ENCODE assay signal across 8 mouse cellular contexts in the genomic region with DNA sequence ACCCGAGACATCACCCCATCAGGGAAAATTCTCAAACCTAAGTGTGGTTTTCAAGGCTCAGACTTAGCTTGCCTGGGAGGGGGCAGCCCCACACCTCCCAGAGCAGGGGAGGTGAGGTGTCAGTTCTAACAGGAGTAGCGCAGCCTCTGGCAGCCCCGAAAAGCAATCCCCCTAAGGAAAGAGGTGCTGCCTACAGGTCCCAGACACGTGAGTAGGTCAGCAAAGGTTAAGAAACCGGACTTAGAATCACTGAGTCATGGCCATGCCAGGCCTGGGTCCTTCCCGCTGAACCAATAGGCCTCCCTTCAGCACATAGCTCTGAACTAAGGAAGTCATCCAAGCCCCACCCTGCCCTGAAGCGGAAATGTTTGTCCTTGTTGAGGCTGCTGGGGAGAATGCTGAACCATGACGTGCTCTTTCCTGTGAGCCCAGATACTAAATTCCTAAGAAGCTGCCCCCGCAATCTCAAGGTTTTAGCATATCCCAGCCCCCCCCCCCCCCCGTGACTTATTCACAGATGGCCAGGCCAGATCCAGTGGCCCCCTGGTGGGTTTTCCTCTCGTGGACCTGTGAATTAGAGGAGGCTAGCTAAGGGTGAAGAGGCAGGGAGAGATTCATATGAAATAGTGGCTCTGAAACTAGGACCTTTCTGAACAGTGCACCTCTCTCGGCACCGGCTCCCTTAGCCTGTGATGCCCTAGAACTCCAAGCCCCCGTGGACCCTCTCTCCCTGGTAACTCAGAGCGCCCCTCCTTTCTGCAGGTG. TPM values are rescaled to one million over a fixed set of nuclear protein-coding genes. Genes with fewer than 3 reads are reported as not detected.
DNase-seq lines count a peak whose midpoint lies in the region; ATAC-seq lines count a peak whose summit lies in the region.

No protein-coding gene starts in this region.

- peak overlapping the region; percentile 21; the same call in 1 of the 2 replicates for H3K4me2 ChIP-seq in embryonic facial prominence, embryonic 15.5 days (replicated peaks)
- H3K4me2 ChIP-seq in heart, embryonic 16.5 days (ENCODE audit: low read depth, low read length), result peak overlapping the region; percentile 40; the same call in 1 of the 2 replicates
- no peak overlapping the region for H3K4me2 ChIP-seq in stomach, embryonic 14.5 days (replicated peaks; ENCODE audit: low read depth, low read length)

- 36% methylated on average over 15 of the region's 15 CpGs for WGBS in embryonic facial prominence, embryonic 15.5 days
- WGBS in heart, embryonic 16.5 days, result 41% methylated on average over 15 of the region's 15 CpGs
- 27% methylated on average over 15 of the region's 15 CpGs for WGBS in macrophage (ENCODE audit: missing documents)
- 40% methylated on average over 15 of the region's 15 CpGs for WGBS in stomach, embryonic 14.5 days

- no peaks in the 10 kb centered on the region for H3K27me3 ChIP-seq in embryonic facial prominence, embryonic 15.5 days
- no peaks in the 10 kb centered on the region; the same call in 1 of the 2 replicates for H3K27me3 ChIP-seq in heart, embryonic 16.5 days (ENCODE audit: control insufficient read depth, insufficient read depth, low read length)
- H3K27me3 ChIP-seq in stomach, embryonic 14.5 days (ENCODE audit: control insufficient read depth, insufficient read depth, low read length), result no peaks in the 10 kb centered on the region

- H3K4me3 ChIP-seq in embryonic facial prominence, embryonic 15.5 days (replicated peaks), result no peak overlapping the region
- no peak overlapping the region for H3K4me3 ChIP-seq in heart, embryonic 16.5 days (ENCODE audit: low read length)
- no peak overlapping the region for H3K4me3 ChIP-seq in macrophage (ENCODE audit: inconsistent target)
- no peak overlapping the region for H3K4me3 ChIP-seq in stomach, embryonic 14.5 days (ENCODE audit: low read depth, low read length)

- peaks cover 36% of the 10 kb centered on the region for H3K4me1 ChIP-seq in embryonic facial prominence, embryonic 15.5 days
- H3K4me1 ChIP-seq in heart, embryonic 16.5 days (ENCODE audit: control insufficient read depth, insufficient read depth, low read length), result peaks cover 21% of the 10 kb centered on the region
- H3K4me1 ChIP-seq in stomach, embryonic 14.5 days (ENCODE audit: control insufficient read depth, insufficient read depth, low read length), result peaks cover 16% of the 10 kb centered on the region

- H3K27ac ChIP-seq in embryonic facial prominence, embryonic 15.5 days (replicated peaks), result peak overlapping the region; percentile 87
- H3K27ac ChIP-seq in heart, embryonic 16.5 days (ENCODE audit: low read length), result peak overlapping the region; percentile 94
- H3K27ac ChIP-seq in macrophage, result peak overlapping the region; percentile 98
- peak overlapping the region; percentile 88 for H3K27ac ChIP-seq in stomach, embryonic 14.5 days (ENCODE audit: low read length)

- ATAC-seq in embryonic facial prominence, embryonic 15.5 days (ENCODE audit: insufficient number of reproducible peaks, low FRiP score, low TSS enrichment, low read depth), result peak; percentile 66
- ATAC-seq in heart, embryonic 16.5 days (replicated peaks; ENCODE audit: extremely low read depth, insufficient read depth, low FRiP score), result peak; percentile 77
- ATAC-seq in stomach, embryonic 14.5 days (ENCODE audit: insufficient number of reproducible peaks, insufficient read depth, low FRiP score, low read depth), result peak; percentile 69; the same call in 1 of the 2 replicates

- DNase-seq in adrenal gland, adult (ENCODE audit: inconsistent age in 2 of 2, low spot score in 1 of 2), result peak; percentile 85 to 92
- no peak for DNase-seq in adrenal gland, postnatal 4 days (ENCODE audit: low spot score in 2 of 2)
- peak; percentile 77 for DNase-seq in MEL-GATA-1-ER (ENCODE audit: extremely low read depth, low read depth)
- peak; percentile 88 for DNase-seq in kidney, postnatal 14 days

- H3K9me3 ChIP-seq in embryonic facial prominence, embryonic 15.5 days (replicated peaks), result no peaks in the 10 kb centered on the region
- H3K9me3 ChIP-seq in heart, embryonic 16.5 days (replicated peaks; ENCODE audit: control insufficient read depth, low read length), result no peaks in the 10 kb centered on the region
- no peaks in the 10 kb centered on the region for H3K9me3 ChIP-seq in stomach, embryonic 14.5 days (ENCODE audit: control insufficient read depth, low read depth, low read length)

- H3K79me2 ChIP-seq in macrophage (ENCODE audit: inconsistent target), result no peaks in the 10 kb centered on the region

- no peak overlapping the region for H3K9ac ChIP-seq in embryonic facial prominence, embryonic 15.5 days
- H3K9ac ChIP-seq in heart, embryonic 16.5 days (ENCODE audit: low read length), result peak overlapping the region; percentile 62
- H3K9ac ChIP-seq in stomach, embryonic 14.5 days (replicated peaks; ENCODE audit: low read depth, low read length), result peak overlapping the region; percentile 6; the same call in 1 of the 2 replicates

- H3K36me3 ChIP-seq in embryonic facial prominence, embryonic 15.5 days, result peaks cover 20% of the 10 kb centered on the region; the same call in 1 of the 2 replicates
- H3K36me3 ChIP-seq in heart, embryonic 16.5 days (ENCODE audit: control insufficient read depth, insufficient read depth), result peaks cover 4% of the 10 kb centered on the region; the same call in 1 of the 2 replicates
- H3K36me3 ChIP-seq in macrophage (ENCODE audit: inconsistent target), result peaks cover 6% of the 10 kb centered on the region; the same call in 1 of the 2 replicates
- peaks cover 7% of the 10 kb centered on the region; the same call in 1 of the 2 replicates for H3K36me3 ChIP-seq in stomach, embryonic 14.5 days (ENCODE audit: control insufficient read depth, insufficient read depth, low read length)

RNA-seq across cellular contexts. Expression of a gene that starts 0.5 kb away (rescaled TPM):
- not detected for total RNA-seq in adrenal gland, postnatal 4 days (2021)
- polyA plus RNA-seq in embryonic facial prominence, embryonic 15.5 days (2015; fragmentation: Nextera tagmentation; extraction: Ambion mirVana), result 3.0 and 6.1 TPM in 2 replicates
- polyA plus RNA-seq in heart, embryonic 16.5 days (2015; fragmentation: Nextera tagmentation; extraction: Ambion mirVana), result 0.61 and 0.84 TPM in 2 replicates
- total RNA-seq in macrophage (2018; cell fraction: chromatin; rRNA removed), result 1 to 10 TPM in 17 of 26 experiments, not detected in 9; 1.3 to 7.4 (median 2.8) TPM
- 1 to 10 TPM in 22 of 26 experiments, under 1 TPM in 4; 0.42 to 4.0 (median 2.2) TPM for total RNA-seq in macrophage (2018; cell fraction: cytosol; rRNA removed)
- total RNA-seq in macrophage (2018; cell fraction: nucleus; rRNA removed), result 10 to 100 TPM in 1 of 26 experiments, 1 to 10 TPM in 17, not detected in 8; 1.2 to 10.0 (median 2.9) TPM
- 0.68 to 2.6 TPM (median 0.93 TPM) in 3 replicates for polyA plus RNA-seq in macrophage (2018)
- not detected in 2 replicates for polyA plus RNA-seq in stomach, embryonic 14.5 days (2014; fragmentation: Nextera tagmentation; extraction: Ambion mirVana)

RNA-seq across cellular contexts. Expression of a gene that starts 0.6 kb away (rescaled TPM):
- total RNA-seq in adrenal gland, postnatal 4 days (2021), result 10 to 100 TPM in 1 of 2 experiments, 1 to 10 TPM in 1; 9.1 to 10.8 TPM
- 13.2 and 13.5 TPM in 2 replicates for polyA plus RNA-seq in embryonic facial prominence, embryonic 15.5 days (2015; fragmentation: Nextera tagmentation; extraction: Ambion mirVana)
- polyA plus RNA-seq in heart, embryonic 16.5 days (2015; fragmentation: Nextera tagmentation; extraction: Ambion mirVana), result 3.0 and 4.6 TPM in 2 replicates
- 10 to 100 TPM in 14 of 26 experiments, 1 to 10 TPM in 12; 1.6 to 22.6 (median 11.1) TPM for total RNA-seq in macrophage (2018; cell fraction: chromatin; rRNA removed)
- total RNA-seq in macrophage (2018; cell fraction: cytosol; rRNA removed), result 1 to 10 TPM; 1.5 to 6.9 (median 3.5) TPM
- 10 to 100 TPM in 11 of 26 experiments, 1 to 10 TPM in 15; 1.8 to 31.5 (median 8.8) TPM for total RNA-seq in macrophage (2018; cell fraction: nucleus; rRNA removed)
- polyA plus RNA-seq in macrophage (2018), result 1.5 to 11.4 TPM (median 1.9 TPM) in 3 replicates
- 6.7 and 8.5 TPM in 2 replicates for polyA plus RNA-seq in stomach, embryonic 14.5 days (2014; fragmentation: Nextera tagmentation; extraction: Ambion mirVana)

RNA-seq across cellular contexts. Expression of a gene that starts 7.7 kb away (rescaled TPM):
- 1 to 10 TPM; 4.8 to 5.7 TPM for total RNA-seq in adrenal gland, postnatal 4 days (2021)
- 7.7 and 8.1 TPM in 2 replicates for polyA plus RNA-seq in embryonic facial prominence, embryonic 15.5 days (2015; fragmentation: Nextera tagmentation; extraction: Ambion mirVana)
- polyA plus RNA-seq in heart, embryonic 16.5 days (2015; fragmentation: Nextera tagmentation; extraction: Ambion mirVana), result 1.9 and 2.2 TPM in 2 replicates
- 10 to 100 TPM in 6 of 26 experiments, 1 to 10 TPM in 19, under 1 TPM in 1; 0.67 to 21.3 (median 6.8) TPM for total RNA-seq in macrophage (2018; cell fraction: chromatin; rRNA removed)
- 1 to 10 TPM in 25 of 26 experiments, under 1 TPM in 1; 0.48 to 6.3 (median 2.9) TPM for total RNA-seq in macrophage (2018; cell fraction: cytosol; rRNA removed)
- total RNA-seq in macrophage (2018; cell fraction: nucleus; rRNA removed), result 10 to 100 TPM in 9 of 26 experiments, 1 to 10 TPM in 17; 2.6 to 33.1 (median 6.9) TPM
- 1.5 to 7.7 TPM (median 2.0 TPM) in 3 replicates for polyA plus RNA-seq in macrophage (2018)
- 2.6 and 3.8 TPM in 2 replicates for polyA plus RNA-seq in stomach, embryonic 14.5 days (2014; fragmentation: Nextera tagmentation; extraction: Ambion mirVana)

RNA-seq across cellular contexts. Expression of a gene that starts 30.0 kb away (rescaled TPM):
- total RNA-seq in adrenal gland, postnatal 4 days (2021), result 1,000 to 10,000 TPM; 1,506 to 1,548 TPM
- polyA plus RNA-seq in embryonic facial prominence, embryonic 15.5 days (2015; fragmentation: Nextera tagmentation; extraction: Ambion mirVana), result 934 and 968 TPM in 2 replicates
- polyA plus RNA-seq in heart, embryonic 16.5 days (2015; fragmentation: Nextera tagmentation; extraction: Ambion mirVana), result 420 and 513 TPM in 2 replicates
- 100 to 1,000 TPM in 3 of 26 experiments, 10 to 100 TPM in 23; 30.7 to 242 (median 63.9) TPM for total RNA-seq in macrophage (2018; cell fraction: chromatin; rRNA removed)
- 1,000 to 10,000 TPM in 9 of 26 experiments, 100 to 1,000 TPM in 17; 488 to 1,366 (median 810) TPM for total RNA-seq in macrophage (2018; cell fraction: cytosol; rRNA removed)
- 100 to 1,000 TPM in 24 of 26 experiments, 10 to 100 TPM in 2; 69.8 to 283 (median 141) TPM for total RNA-seq in macrophage (2018; cell fraction: nucleus; rRNA removed)
- polyA plus RNA-seq in macrophage (2018), result 353 to 1,289 TPM (median 973 TPM) in 3 replicates
- 1,401 and 1,488 TPM in 2 replicates for polyA plus RNA-seq in stomach, embryonic 14.5 days (2014; fragmentation: Nextera tagmentation; extraction: Ambion mirVana)

RNA-seq across cellular contexts. Expression of a gene that starts 30.2 kb away (rescaled TPM):
- 10 to 100 TPM; 13.3 to 14.2 TPM for total RNA-seq in adrenal gland, postnatal 4 days (2021)
- polyA plus RNA-seq in embryonic facial prominence, embryonic 15.5 days (2015; fragmentation: Nextera tagmentation; extraction: Ambion mirVana), result 20.8 and 22.5 TPM in 2 replicates
- 2.0 and 2.1 TPM in 2 replicates for polyA plus RNA-seq in heart, embryonic 16.5 days (2015; fragmentation: Nextera tagmentation; extraction: Ambion mirVana)
- not detected for total RNA-seq in macrophage (2018; cell fraction: chromatin; rRNA removed)
- not detected for total RNA-seq in macrophage (2018; cell fraction: cytosol; rRNA removed)
- total RNA-seq in macrophage (2018; cell fraction: nucleus; rRNA removed), result not detected
- not detected in 3 replicates for polyA plus RNA-seq in macrophage (2018)
- 8.2 and 9.8 TPM in 2 replicates for polyA plus RNA-seq in stomach, embryonic 14.5 days (2014; fragmentation: Nextera tagmentation; extraction: Ambion mirVana)

Comparison
In these comparisons a context has a peak if more than half of its experiments do, and no peak if none do; other contexts are left out.
1. DNase-seq: peak in adrenal gland, adult (2 of 2), MEL-GATA-1-ER (single experiment) and kidney, postnatal 14 days (single experiment); none in adrenal gland, postnatal 4 days (0 of 2).
2. Peak in every context shown above with its lines, with median percentiles within 50 percentile points of each other: ATAC-seq and H3K27ac ChIP-seq.